Mouse (Mus musculus): ENCODE data around the gene Kdm2b. TPM values are rescaled to one million over a fixed set of nuclear protein-coding genes. Genes with fewer than 3 reads are reported as not detected.
A peak's percentile ranks its signal among the peaks of the same experiment; 100 is the strongest.

The Kdm2b gene
- polyA plus RNA-seq, 1 experiment from 2014 or later, result 31.0 TPM

DNA sequence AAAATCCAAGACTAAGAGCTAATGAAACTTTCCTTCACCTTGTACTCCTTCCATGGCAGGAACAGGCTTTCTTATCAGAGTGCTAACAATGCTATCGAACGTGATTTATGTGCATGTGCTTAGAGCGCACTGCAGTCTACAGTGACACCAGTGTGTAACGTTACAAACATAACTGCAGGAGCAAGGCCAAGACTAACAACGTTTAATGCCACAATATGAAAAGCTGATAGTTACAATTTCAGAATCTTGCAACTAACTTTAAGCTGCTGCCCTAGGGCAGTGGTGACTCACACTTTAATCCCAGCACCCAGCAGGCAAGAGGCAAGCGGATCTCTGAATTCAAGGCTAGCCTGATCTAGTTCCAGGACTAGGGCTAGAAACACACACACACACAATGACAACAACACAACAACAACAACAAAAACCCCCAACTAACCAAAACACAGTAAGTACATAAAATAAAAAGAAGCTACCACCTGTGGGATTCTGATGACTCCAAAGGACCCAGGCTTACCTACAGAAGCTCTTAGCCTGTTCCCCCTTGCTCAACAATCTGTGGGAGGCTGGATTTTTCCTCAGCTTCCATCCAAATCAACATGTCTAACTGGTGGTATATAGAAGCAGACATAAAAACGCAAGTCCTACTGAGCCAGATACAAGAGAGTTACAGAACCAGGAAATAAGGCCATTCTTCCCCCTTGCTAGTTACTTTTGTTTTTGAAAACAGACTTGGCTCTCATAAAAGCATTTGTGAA is 104.9 kb downstream of the Kdm2b start:
- no peak for ATAC-seq (ENCODE audit: low read depth)
- Histone ChIP-seq H3K4me2 (ENCODE audit: low read depth, low read length) (no peak overlapping the region), H3K4me3 (ENCODE audit: low read depth, low read length) (no peak overlapping the region), H3K9ac (ENCODE audit: low read depth, low read length) (no peak overlapping the region), H3K9me3 (ENCODE audit: control insufficient read depth, low read length) (no peaks in the 10 kb centered on the region), H3K27ac (replicated peaks; ENCODE audit: low read depth, low read length) (no peak overlapping the region), H3K36me3 (ENCODE audit: control insufficient read depth, insufficient read depth, low read length) (peaks cover 23% of the 10 kb centered on the region), H3K27me3 (replicated peaks; ENCODE audit: control insufficient read depth, insufficient read depth, low read length) (no peaks in the 10 kb centered on the region), H3K4me1 (ENCODE audit: control insufficient read depth, insufficient read depth, low read length) (no peaks in the 10 kb centered on the region)
- WGBS, result 75% methylated on average over 7 of the region's 7 CpGs
- no peak for DNase-seq (ENCODE audit: low spot score)

GRCm38 (mm10) chr5:122883652-122884235 is 105.9 kb downstream of the Kdm2b start:
- Histone ChIP-seq H3K4me1 (ENCODE audit: control insufficient read depth, insufficient read depth, low read length) (no peaks in the 10 kb centered on the region), H3K27me3 (replicated peaks; ENCODE audit: control insufficient read depth, insufficient read depth, low read length) (no peaks in the 10 kb centered on the region), H3K4me2 (ENCODE audit: low read depth, low read length) (no peak overlapping the region), H3K9me3 (ENCODE audit: control insufficient read depth, low read length) (no peaks in the 10 kb centered on the region), H3K27ac (replicated peaks; ENCODE audit: low read depth, low read length) (no peak overlapping the region), H3K36me3 (ENCODE audit: control insufficient read depth, insufficient read depth, low read length) (peaks cover 33% of the 10 kb centered on the region), H3K4me3 (ENCODE audit: low read depth, low read length) (no peak overlapping the region), H3K9ac (ENCODE audit: low read depth, low read length) (no peak overlapping the region)
- DNase-seq (ENCODE audit: low spot score) (no peak), ATAC-seq (ENCODE audit: low read depth) (no peak)
- 58% methylated on average over 2 of the region's 2 CpGs for WGBS

DNA sequence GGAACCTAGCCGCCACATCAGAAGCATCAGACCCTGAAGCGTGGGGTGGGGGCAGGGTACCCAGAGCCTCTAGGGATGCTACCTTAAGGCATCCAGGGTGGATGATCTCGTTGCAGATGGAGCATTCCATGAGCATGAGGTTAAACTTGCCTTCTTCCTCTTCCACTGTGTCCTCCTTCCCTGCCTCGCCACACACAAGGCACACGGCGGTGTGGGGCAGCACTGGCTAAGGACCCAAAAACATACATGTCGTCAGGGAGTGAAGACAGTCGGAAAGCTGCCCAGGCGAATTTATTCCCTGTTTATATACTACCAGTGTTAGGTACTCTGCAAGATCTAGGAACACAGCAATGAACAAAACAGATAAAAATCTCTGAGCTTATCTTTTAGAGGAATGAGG is 106.4 kb downstream of the Kdm2b start:
- Histone ChIP-seq H3K4me1 (ENCODE audit: control insufficient read depth, insufficient read depth, low read length) (no peaks in the 10 kb centered on the region), H3K36me3 (ENCODE audit: control insufficient read depth, insufficient read depth, low read length) (peaks cover 34% of the 10 kb centered on the region), H3K9me3 (ENCODE audit: control insufficient read depth, low read length) (no peaks in the 10 kb centered on the region), H3K9ac (ENCODE audit: low read depth, low read length) (no peak overlapping the region), H3K4me2 (ENCODE audit: low read depth, low read length) (no peak overlapping the region), H3K27ac (replicated peaks; ENCODE audit: low read depth, low read length) (no peak overlapping the region), H3K4me3 (ENCODE audit: low read depth, low read length) (no peak overlapping the region), H3K27me3 (replicated peaks; ENCODE audit: control insufficient read depth, insufficient read depth, low read length) (no peaks in the 10 kb centered on the region)
- no peak for ATAC-seq (ENCODE audit: low read depth)
- 79% methylated on average over 9 of the region's 9 CpGs for WGBS
- DNase-seq (ENCODE audit: low spot score), result no peak

DNA sequence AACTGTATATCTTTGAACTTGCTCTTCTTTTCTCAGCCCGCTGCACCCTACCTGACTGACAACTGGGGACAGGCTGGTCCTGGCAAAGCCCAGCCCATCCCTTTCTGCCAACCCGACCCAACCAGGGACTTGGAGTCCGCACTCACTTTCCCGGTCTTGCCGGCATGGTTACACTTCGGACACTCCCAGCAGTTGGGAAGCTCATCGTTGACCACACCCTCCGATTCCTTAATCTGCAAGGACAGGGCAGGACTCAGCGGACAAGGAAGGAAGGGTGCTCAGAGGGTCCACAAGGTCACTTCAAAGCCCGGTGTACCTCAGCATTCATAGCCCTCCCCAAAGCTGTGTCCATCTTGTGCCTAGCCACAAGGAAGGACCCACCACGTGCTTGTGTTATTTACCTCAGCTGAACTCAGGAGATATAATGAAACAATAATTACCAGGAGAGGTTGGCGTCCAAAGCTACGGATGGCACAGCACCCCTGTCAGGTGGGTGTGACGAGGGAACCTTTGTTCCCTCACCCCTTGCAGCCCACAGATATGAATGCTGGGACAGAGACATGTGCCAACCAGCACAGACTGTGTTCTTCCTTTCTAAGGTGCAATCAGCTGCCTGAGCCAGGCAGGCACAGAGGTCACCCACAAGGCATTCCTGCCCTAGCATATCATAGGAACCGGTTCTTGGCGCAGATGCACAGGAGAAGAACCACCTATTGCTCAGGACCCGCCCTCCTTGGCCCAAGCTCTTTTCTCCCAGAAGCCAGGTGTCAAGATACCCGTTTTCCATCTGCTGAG is 107.2 kb downstream of the Kdm2b start:
- no peak overlapping the region for H3K4me3 ChIP-seq (ENCODE audit: low read depth, low read length)
- no peak overlapping the region for H3K27ac ChIP-seq (replicated peaks; ENCODE audit: low read depth, low read length)
- no peak for ATAC-seq (ENCODE audit: low read depth)
- no peak overlapping the region for H3K4me2 ChIP-seq (ENCODE audit: low read depth, low read length)
- DNase-seq (ENCODE audit: low spot score), result no peak
- H3K4me1 ChIP-seq (ENCODE audit: control insufficient read depth, insufficient read depth, low read length), result no peaks in the 10 kb centered on the region
- H3K36me3 ChIP-seq (ENCODE audit: control insufficient read depth, insufficient read depth, low read length), result peaks cover 41% of the 10 kb centered on the region
- H3K27me3 ChIP-seq (replicated peaks; ENCODE audit: control insufficient read depth, insufficient read depth, low read length), result no peaks in the 10 kb centered on the region
- H3K9ac ChIP-seq (ENCODE audit: low read depth, low read length), result no peak overlapping the region
- WGBS, result 88% methylated on average over 18 of the region's 18 CpGs
- no peaks in the 10 kb centered on the region for H3K9me3 ChIP-seq (ENCODE audit: control insufficient read depth, low read length)

- peak; percentile 67 for DNase-seq (ENCODE audit: low spot score)
- ATAC-seq (ENCODE audit: low read depth), result peak; percentile 73
- Histone ChIP-seq H3K9ac (ENCODE audit: low read depth, low read length) (no peak overlapping the region), H3K27me3 (replicated peaks; ENCODE audit: control insufficient read depth, insufficient read depth, low read length) (no peaks in the 10 kb centered on the region), H3K4me1 (ENCODE audit: control insufficient read depth, insufficient read depth, low read length) (no peaks in the 10 kb centered on the region), H3K4me2 (ENCODE audit: low read depth, low read length) (no peak overlapping the region), H3K9me3 (ENCODE audit: control insufficient read depth, low read length) (no peaks in the 10 kb centered on the region), H3K36me3 (ENCODE audit: control insufficient read depth, insufficient read depth, low read length) (peaks cover 52% of the 10 kb centered on the region), H3K27ac (replicated peaks; ENCODE audit: low read depth, low read length) (no peak overlapping the region), H3K4me3 (ENCODE audit: low read depth, low read length) (no peak overlapping the region)
- WGBS, result 56% methylated on average over 5 of the region's 5 CpGs
Observed at GRCm38 (mm10) chr5:122881313-122881712, 108.3 kb downstream of the Kdm2b start.

- no peak overlapping the region for H3K27ac ChIP-seq (replicated peaks; ENCODE audit: low read depth, low read length)
- no peak overlapping the region for H3K4me2 ChIP-seq (ENCODE audit: low read depth, low read length)
- no peak overlapping the region for H3K4me3 ChIP-seq (ENCODE audit: low read depth, low read length)
- DNase-seq (ENCODE audit: low spot score), result no peak
- no peaks in the 10 kb centered on the region for H3K9me3 ChIP-seq (ENCODE audit: control insufficient read depth, low read length)
- no peaks in the 10 kb centered on the region for H3K4me1 ChIP-seq (ENCODE audit: control insufficient read depth, insufficient read depth, low read length)
- H3K9ac ChIP-seq (ENCODE audit: low read depth, low read length), result no peak overlapping the region
- H3K27me3 ChIP-seq (replicated peaks; ENCODE audit: control insufficient read depth, insufficient read depth, low read length), result no peaks in the 10 kb centered on the region
- H3K36me3 ChIP-seq (ENCODE audit: control insufficient read depth, insufficient read depth, low read length), result peaks cover 61% of the 10 kb centered on the region
- ATAC-seq (ENCODE audit: low read depth), result no peak
- 92% methylated on average over 36 of the region's 37 CpGs for WGBS
Observed at GRCm38 (mm10) chr5:122880241-122880980, 109.2 kb downstream of the Kdm2b start.

- H3K4me3 ChIP-seq (ENCODE audit: low read depth, low read length), result no peak overlapping the region
- 81% methylated on average over 3 of the region's 3 CpGs for WGBS
- H3K9ac ChIP-seq (ENCODE audit: low read depth, low read length), result no peak overlapping the region
- H3K27me3 ChIP-seq (replicated peaks; ENCODE audit: control insufficient read depth, insufficient read depth, low read length), result no peaks in the 10 kb centered on the region
- no peaks in the 10 kb centered on the region for H3K9me3 ChIP-seq (ENCODE audit: control insufficient read depth, low read length)
- no peaks in the 10 kb centered on the region for H3K4me1 ChIP-seq (ENCODE audit: control insufficient read depth, insufficient read depth, low read length)
- ATAC-seq (ENCODE audit: low read depth), result no peak
- DNase-seq (ENCODE audit: low spot score), result no peak
- peaks cover 82% of the 10 kb centered on the region for H3K36me3 ChIP-seq (ENCODE audit: control insufficient read depth, insufficient read depth, low read length)
- no peak overlapping the region for H3K4me2 ChIP-seq (ENCODE audit: low read depth, low read length)
- H3K27ac ChIP-seq (replicated peaks; ENCODE audit: low read depth, low read length), result no peak overlapping the region
Observed at GRCm38 (mm10) chr5:122876671-122877070, 113.0 kb downstream of the Kdm2b start.

DNA sequence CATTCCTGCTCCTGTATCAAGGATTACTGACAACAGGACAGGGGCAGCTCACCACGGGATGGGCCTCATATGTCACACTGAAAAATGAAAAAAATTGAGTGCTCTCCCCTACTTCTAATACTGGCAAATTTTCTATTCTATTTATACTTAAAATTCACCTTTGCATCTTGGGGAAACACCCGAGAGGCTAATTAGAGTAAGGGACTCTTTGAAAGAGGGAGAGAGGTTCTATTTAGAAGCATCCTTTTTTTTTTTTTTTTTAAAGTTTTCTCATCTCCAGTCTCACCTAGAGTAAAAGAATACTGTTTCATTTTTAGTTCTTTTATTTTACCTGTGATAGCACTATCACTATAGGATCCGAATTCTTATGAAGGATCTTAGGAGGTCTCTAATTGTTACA is 115.3 kb downstream of the Kdm2b start:
- Histone ChIP-seq H3K4me2 (ENCODE audit: low read depth, low read length) (no peak overlapping the region), H3K4me3 (ENCODE audit: low read depth, low read length) (no peak overlapping the region), H3K27ac (replicated peaks; ENCODE audit: low read depth, low read length) (no peak overlapping the region), H3K27me3 (replicated peaks; ENCODE audit: control insufficient read depth, insufficient read depth, low read length) (no peaks in the 10 kb centered on the region), H3K36me3 (ENCODE audit: control insufficient read depth, insufficient read depth, low read length) (peaks cover 76% of the 10 kb centered on the region), H3K9ac (ENCODE audit: low read depth, low read length) (no peak overlapping the region), H3K9me3 (ENCODE audit: control insufficient read depth, low read length) (no peaks in the 10 kb centered on the region), H3K4me1 (ENCODE audit: control insufficient read depth, insufficient read depth, low read length) (no peaks in the 10 kb centered on the region)
- 85% methylated on average over 3 of the region's 3 CpGs for WGBS
- no peak for ATAC-seq (ENCODE audit: low read depth)
- no peak for DNase-seq (ENCODE audit: low spot score)
